Mouse (Mus musculus) NIH3T3 (cell line): ENCODE measurements around the gene Heatr5b.

Experiments
- DNase-seq: peaks from one replicate; pipeline ENCODE4 v3.0.0-alpha.2; 2012; ENCODE audit warnings: low read depth

Heatr5b gene

GRCm38 (mm10) chr17:78767546-78767945, 67.6 kb downstream of the Heatr5b start:
- no peak for DNase-seq

GRCm38 (mm10) chr17:78766084-78766483, 69.1 kb downstream of the Heatr5b start:
- no peak for DNase-seq

GRCm38 (mm10) chr17:78763272-78763671, 71.9 kb downstream of the Heatr5b start:
- DNase-seq, result no peak

- no peak for DNase-seq
These were observed 82.1 kb downstream of the Heatr5b start for GRCm38 (mm10) chr17:78752938-78753655.

GRCm38 (mm10) chr17:78752064-78752463, 83.1 kb downstream of the Heatr5b start:
- DNase-seq, result no peak

- no peak for DNase-seq
These were observed 86.7 kb downstream of the Heatr5b start for GRCm38 (mm10) chr17:78748440-78748839.

- peak; percentile 38 for DNase-seq
These were observed 96.7 kb downstream of the Heatr5b start for GRCm38 (mm10) chr17:78738416-78738815.

GRCm38 (mm10) chr17:78737771-78738170, 97.4 kb downstream of the Heatr5b start:
- no peak for DNase-seq

- DNase-seq, result no peak
These were observed 98.1 kb downstream of the Heatr5b start, which contains the start of gene Strn for GRCm38 (mm10) chr17:78737096-78737495. Strn (minus strand) TSS chr17:78737196.

GRCm38 (mm10) chr17:78736473-78736988, 98.6 kb downstream of the Heatr5b start:
- DNase-seq, result peak; percentile 99

GRCm38 (mm10) chr17:78735731-78736472, 99.3 kb downstream of the Heatr5b start:
- DNase-seq, result peak; percentile 35

- DNase-seq, result no peak
These were observed 100.4 kb downstream of the Heatr5b start for GRCm38 (mm10) chr17:78734806-78735205.

GRCm38 (mm10) chr17:78732056-78732455, 103.1 kb downstream of the Heatr5b start:
- DNase-seq, result no peak

GRCm38 (mm10) chr17:78726746-78727449, 108.3 kb downstream of the Heatr5b start:
- no peak for DNase-seq

- peak; percentile 25 for DNase-seq
These were observed 110.6 kb downstream of the Heatr5b start for GRCm38 (mm10) chr17:78724461-78725055.

- DNase-seq, result no peak
These were observed 113.5 kb downstream of the Heatr5b start for GRCm38 (mm10) chr17:78721690-78722089.

GRCm38 (mm10) chr17:78719086-78719485, 116.1 kb downstream of the Heatr5b start:
- DNase-seq, result no peak

- no peak for DNase-seq
These were observed 124.9 kb downstream of the Heatr5b start for GRCm38 (mm10) chr17:78710258-78710657.

GRCm38 (mm10) chr17:78708422-78708821, 126.7 kb downstream of the Heatr5b start:
- DNase-seq, result no peak

GRCm38 (mm10) chr17:78702988-78703387, 132.2 kb downstream of the Heatr5b start:
- no peak for DNase-seq
